Mouse (Mus musculus) CH12.LX (cell line): Measurements from ENCODE around the gene Dnah7c. TPM values are rescaled to one million over a fixed set of nuclear protein-coding genes. Genes with fewer than 3 reads are reported as not detected.
"Not testable (repeated sequence)": the region's sequence is repeated elsewhere in the genome, so short reads cannot be mapped to it uniquely, and the experiment has no call there.

Experiments used
- DNase-seq: peaks from one replicate; pipeline ENCODE4 v3.0.0-alpha.2; 2013; ENCODE audit errors: extremely low read depth
- H3K27ac ChIP-seq: 2 replicates; pipeline ENCODE4 v1.5.1; 2012; ENCODE audit warnings: low read depth, mild to moderate bottlenecking, control low read depth, moderate library complexity; ENCODE audit not compliant: insufficient read depth
- H3K27me3 ChIP-seq: replicated peaks from 2 replicates; pipeline ENCODE3; 2012; ENCODE audit warnings: inconsistent platforms
- H3K36me3 ChIP-seq, 2 experiments: replicated peaks in 1 of 2; 2 replicates each; pipeline versions ENCODE3 to v1.6.1; 2012; ENCODE audit warnings: inconsistent platforms in 1 of 2, low read length in 1 of 2, mild to moderate bottlenecking in 1 of 2, mixed read lengths in 1 of 2, moderate library complexity in 1 of 2; ENCODE audit not compliant: control insufficient read depth in 1 of 2, insufficient read depth in 1 of 2
- H3K4me1 ChIP-seq, 2 experiments: 2 replicates each; pipeline ENCODE4 v1.6.1; 2012; ENCODE audit warnings: inconsistent platforms in 1 of 2, moderate library complexity in 1 of 2; ENCODE audit not compliant: insufficient read depth in 2 of 2, control insufficient read depth in 1 of 2
- H3K4me2 ChIP-seq: 2 replicates; pipeline ENCODE4 v1.6.1; 2012; ENCODE audit warnings: low read depth, mild to moderate bottlenecking, control low read depth; ENCODE audit not compliant: poor library complexity, insufficient read depth, severe bottlenecking
- H3K4me3 ChIP-seq, 3 experiments: fragments of 150-350 bp in 1 of 3; sonication (generic) in 1 of 3; replicated peaks in 1 of 3; 2 replicates each; pipeline versions ENCODE3 to v1.5.1; 2011 to 2012; ENCODE audit warnings: low read depth in 2 of 3, low read length in 2 of 3, mild to moderate bottlenecking in 2 of 3, moderate library complexity in 2 of 3, control low read depth in 1 of 3, improper control_type of control experiment in 1 of 3, inconsistent platforms in 1 of 3, mixed read lengths in 1 of 3; ENCODE audit not compliant: poor library complexity in 1 of 3
- H3K79me2 ChIP-seq: replicated peaks from 2 replicates; pipeline ENCODE4 v1.6.1; 2012; ENCODE audit warnings: mild to moderate bottlenecking, moderate library complexity; ENCODE audit not compliant: control insufficient read depth, poor library complexity, insufficient read depth, severe bottlenecking; ENCODE audit errors: extremely low read depth
- H3K9ac ChIP-seq: 2 replicates; pipeline ENCODE4 v1.6.1; 2012; ENCODE audit warnings: low read depth, mild to moderate bottlenecking, control low read depth, moderate library complexity; ENCODE audit not compliant: insufficient read depth
- H3K9me3 ChIP-seq: replicated peaks from 2 replicates; pipeline ENCODE3; 2012; ENCODE audit warnings: low read length, inconsistent platforms, mixed read lengths
- CTCF ChIP-seq, 2 experiments: IDR thresholded peaks in 1 of 2; conservative IDR thresholded peaks in 1 of 2; 2 replicates each; pipeline ENCODE4 v1.5.1; 2011 to 2012; ENCODE audit warnings: low read depth in 2 of 2, low read length in 2 of 2, improper control_type of control experiment in 1 of 2, inconsistent platforms in 1 of 2, mild to moderate bottlenecking in 1 of 2, moderate library complexity in 1 of 2
- ELF1 ChIP-seq: IDR thresholded peaks from 2 replicates; pipeline ENCODE4 v1.6.1; 2014; ENCODE audit warnings: low read depth, mild to moderate bottlenecking, inconsistent platforms, low read length, improper control_type of control experiment
- EP300 ChIP-seq: IDR thresholded peaks from 2 replicates; pipeline ENCODE4 v1.6.1; 2011; ENCODE audit warnings: low read length, improper control_type of control experiment
- ETS1 ChIP-seq: conservative IDR thresholded peaks from 2 replicates; pipeline ENCODE4 v1.6.1; 2012; ENCODE audit warnings: low read depth, mild to moderate bottlenecking, inconsistent platforms, low read length, improper control_type of control experiment, moderate library complexity
- KAT2A ChIP-seq: IDR thresholded peaks from 2 replicates; pipeline ENCODE4 v1.6.1; 2012; ENCODE audit warnings: low read length, improper control_type of control experiment, inconsistent platforms; ENCODE audit not compliant: insufficient replicate concordance
- MAX ChIP-seq: IDR thresholded peaks from 2 replicates; pipeline ENCODE4 v1.6.1; 2011; ENCODE audit warnings: low read length, improper control_type of control experiment
- RCOR1 ChIP-seq: conservative IDR thresholded peaks from 2 replicates; pipeline ENCODE4 v1.6.1; 2012; ENCODE audit warnings: low read depth, mild to moderate bottlenecking, inconsistent platforms, low read length, improper control_type of control experiment
- SIN3A ChIP-seq: IDR thresholded peaks from 2 replicates; pipeline ENCODE4 v1.6.1; 2012; ENCODE audit warnings: low read length, improper control_type of control experiment, inconsistent platforms
- ZC3H11A ChIP-seq: IDR thresholded peaks from 2 replicates; pipeline ENCODE4 v1.6.1; 2012; ENCODE audit warnings: low read depth, mild to moderate bottlenecking, inconsistent platforms, low read length, improper control_type of control experiment
- ZKSCAN1 ChIP-seq: IDR thresholded peaks from 2 replicates; pipeline ENCODE4 v1.6.1; 2012; ENCODE audit warnings: low read depth, inconsistent platforms, low read length, improper control_type of control experiment, borderline replicate concordance
- dilution Hi-C: fragments of 300-500 bp; cut with MboI; formaldehyde crosslinking; loops from 2 replicates; pipeline ENCODE4 v1.14.3; 2020; ENCODE audit warnings: low sequenced_read_pairs; ENCODE audit not compliant: extremely low pct_unique_long_range_greater_than_20kb, extremely low pct_ligation_motif_present
- in situ Hi-C: fragments of 300-500 bp; cut with MboI; formaldehyde crosslinking; loops from 3 replicates; pipeline ENCODE4 v1.14.3; 2019; ENCODE audit warnings: low sequenced_read_pairs, low pct_ligation_motif_present, low pct_unique_long_range_greater_than_20kb, mixed read lengths
- polyA plus RNA-seq: library from polyadenylated mRNA; unstranded; fragments of >175 nt; gene quantifications from 2 replicates; pipeline ENCODE4 v1.2.1, GENCODE M21; 2012; ENCODE audit warnings: low read depth; ENCODE audit not compliant: insufficient read length
- total RNA-seq, 2 experiments: library from RNA; depleted of rRNA; stranded (reverse); fragments of 300-350 nt in 1 of 2; fragments of >200 nt in 1 of 2; gene quantifications; 2 replicates each; pipeline ENCODE4 v1.2.3; 2012 to 2014

Gene Dnah7c
- total and polyA plus RNA-seq, 3 experiments: not detected

- in situ Hi-C loops (no loop called here), dilution Hi-C loops (no loop called here)
- H3K79me2 ChIP-seq: no peaks in the 10 kb centered on the region
- no peak overlapping the region for H3K27ac ChIP-seq
- no peak overlapping the region for H3K4me3 ChIP-seq
- no peaks in the 10 kb centered on the region for H3K9me3 ChIP-seq
- no peak overlapping the region for H3K4me2 ChIP-seq
- no peak for DNase-seq
- H3K36me3 ChIP-seq: no peaks in the 10 kb centered on the region
- no peaks in the 10 kb centered on the region for H3K27me3 ChIP-seq
- TF ChIP-seq ZC3H11A: no peak
- TF ChIP-seq ZKSCAN1: no peak
- TF ChIP-seq MAX: no peak
- TF ChIP-seq SIN3A: no peak
- TF ChIP-seq EP300: no peak
- TF ChIP-seq CTCF (conservative IDR thresholded peaks at IDR 0.05 in 1 of 2, IDR thresholded peaks at IDR 0.05 in 1 of 2; ENCODE audit: low read depth in 2 of 2, low read length in 2 of 2): no peak
- TF ChIP-seq ETS1: no peak
- no peak for TF ChIP-seq RCOR1
- TF ChIP-seq KAT2A: no peak
- TF ChIP-seq ELF1: no peak
- no peaks in the 10 kb centered on the region for H3K4me1 ChIP-seq
- no peak overlapping the region for H3K9ac ChIP-seq
Measured at GRCm38 (mm10) chr1:46725266-46725665, 299.9 kb downstream of the Dnah7c start.

- H3K79me2 ChIP-seq, in situ Hi-C loops, H3K4me2 ChIP-seq, H3K4me3 ChIP-seq, dilution Hi-C loops, H3K4me1 ChIP-seq, H3K36me3 ChIP-seq, H3K9me3 ChIP-seq, H3K27me3 ChIP-seq, H3K9ac ChIP-seq, DNase-seq, H3K27ac ChIP-seq: not testable (repeated sequence)
Measured at GRCm38 (mm10) chr1:46725719-46726118, 300.3 kb downstream of the Dnah7c start.

DNA sequence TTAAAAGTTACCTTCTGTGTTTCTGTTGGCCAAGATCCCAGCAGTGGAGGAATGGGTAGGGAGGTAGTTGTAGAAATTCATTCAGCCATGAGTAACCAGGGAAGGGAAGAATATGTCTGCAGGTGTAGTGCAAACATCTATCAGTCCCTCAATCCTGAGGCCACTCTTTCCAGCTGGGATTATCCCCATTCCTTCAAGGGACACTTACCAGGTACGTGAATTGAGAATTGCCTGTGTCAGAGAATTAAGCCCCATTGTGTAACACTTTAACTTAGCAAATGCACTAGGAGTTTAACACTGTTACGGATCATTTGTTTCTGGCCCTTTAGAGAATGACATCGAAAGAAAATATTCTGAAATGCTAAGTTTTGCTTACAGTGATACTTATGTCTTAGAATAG is 304.3 kb downstream of the Dnah7c start:
- H3K4me2 ChIP-seq, H3K36me3 ChIP-seq, H3K79me2 ChIP-seq, H3K27me3 ChIP-seq, H3K9ac ChIP-seq, dilution Hi-C loops, H3K4me3 ChIP-seq, DNase-seq, in situ Hi-C loops, H3K27ac ChIP-seq, H3K4me1 ChIP-seq, H3K9me3 ChIP-seq: not testable (repeated sequence)

GRCm38 (mm10) chr1:46733405-46734106 is 308.2 kb downstream of the Dnah7c start:
- dilution Hi-C loops, in situ Hi-C loops, DNase-seq: not testable (repeated sequence)

GRCm38 (mm10) chr1:46734455-46734854 is 309.1 kb downstream of the Dnah7c start:
- H3K36me3 ChIP-seq, H3K4me1 ChIP-seq, H3K79me2 ChIP-seq, H3K4me2 ChIP-seq, in situ Hi-C loops, H3K4me3 ChIP-seq, H3K9ac ChIP-seq, H3K9me3 ChIP-seq, H3K27me3 ChIP-seq, H3K27ac ChIP-seq, dilution Hi-C loops, DNase-seq: not testable (repeated sequence)

More at GRCm38 (mm10) chr1:46733405-46734106, 308.2 kb downstream of the Dnah7c start:
- not testable (repeated sequence) for H3K36me3 ChIP-seq, H3K27me3 ChIP-seq, H3K9me3 ChIP-seq, H3K4me2 ChIP-seq, H3K9ac ChIP-seq, H3K79me2 ChIP-seq, H3K4me3 ChIP-seq, H3K27ac ChIP-seq, H3K4me1 ChIP-seq
